Mouse (Mus musculus): Measurements from ENCODE around the gene Scamp1. TPM values are rescaled to one million over a fixed set of nuclear protein-coding genes. Genes with fewer than 3 reads are reported as not detected.

Gene Scamp1
- polyA plus RNA-seq, 1 experiment from 2014 or later: 219 TPM

DNA sequence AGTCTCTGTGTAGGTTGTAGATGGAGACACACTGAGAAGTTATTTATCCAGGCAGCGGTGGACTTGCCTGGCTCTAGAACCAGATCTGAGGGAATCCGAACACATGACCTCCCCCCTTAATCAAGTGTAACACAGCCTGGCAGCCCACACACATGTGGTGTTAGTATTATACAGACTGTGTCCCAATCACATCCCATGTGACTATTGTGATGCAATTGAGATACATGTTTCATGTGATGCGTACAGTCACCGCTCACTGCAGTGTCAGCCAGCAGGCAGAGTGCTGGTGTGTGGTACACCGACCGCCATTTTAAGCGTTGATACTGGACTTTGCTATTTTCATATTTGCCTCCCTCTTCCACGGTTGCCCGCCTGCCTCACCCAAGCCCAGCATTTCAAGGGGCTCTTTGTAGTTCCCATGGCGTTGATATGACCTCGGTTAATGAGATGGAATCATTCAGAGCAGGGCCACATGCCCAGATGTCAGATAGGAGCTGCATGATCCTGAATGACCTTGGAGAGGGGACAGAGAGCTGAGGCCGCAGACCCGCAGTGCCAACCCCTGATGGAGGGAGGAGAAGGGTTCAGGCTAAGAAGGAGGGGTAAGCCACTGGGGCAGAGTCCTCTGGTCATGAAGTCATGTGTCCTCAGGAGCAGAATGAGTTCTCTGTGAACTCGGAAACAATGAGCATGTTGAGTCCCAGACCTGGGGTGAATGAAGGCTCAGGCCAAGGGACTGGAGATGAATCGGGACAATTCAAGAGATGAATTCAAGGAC lies 112.9 kb downstream of the Scamp1 start:
- H3K4me3 ChIP-seq (ENCODE audit: low read depth, low read length): no peak overlapping the region
- H3K9me3 ChIP-seq (replicated peaks; ENCODE audit: control insufficient read depth, low read length, poor library complexity, severe bottlenecking): no peaks in the 10 kb centered on the region
- WGBS: 80% methylated on average over 15 of the region's 15 CpGs
- no peak overlapping the region for H3K27ac ChIP-seq (ENCODE audit: low read length)
- ATAC-seq: 0 out of 2 replicates have a peak, but pooled peaks have one; percentile 19
- H3K27me3 ChIP-seq (ENCODE audit: control insufficient read depth, insufficient read depth, low read depth, low read length): 0 out of 2 replicates have a peak, but pooled peaks cover 3% of the 10 kb centered on the region
- H3K4me2 ChIP-seq (ENCODE audit: low read length): no peak overlapping the region
- H3K36me3 ChIP-seq (ENCODE audit: control insufficient read depth, insufficient read depth, low read length): no peaks in the 10 kb centered on the region
- peaks cover 7% of the 10 kb centered on the region; the same call in 1 of the 2 replicates for H3K4me1 ChIP-seq (ENCODE audit: control insufficient read depth, insufficient read depth, low read length)
- no peak overlapping the region for H3K9ac ChIP-seq (ENCODE audit: low read depth, low read length)

- H3K4me1 ChIP-seq (ENCODE audit: control insufficient read depth, insufficient read depth, low read length): peaks cover 7% of the 10 kb centered on the region; the same call in 1 of the 2 replicates
- H3K9me3 ChIP-seq (replicated peaks; ENCODE audit: control insufficient read depth, low read length, poor library complexity, severe bottlenecking): no peaks in the 10 kb centered on the region
- H3K4me3 ChIP-seq (ENCODE audit: low read depth, low read length): no peak overlapping the region
- H3K9ac ChIP-seq (ENCODE audit: low read depth, low read length): no peak overlapping the region
- H3K27me3 ChIP-seq (ENCODE audit: control insufficient read depth, insufficient read depth, low read depth, low read length): 0 out of 2 replicates have a peak, but pooled peaks cover 3% of the 10 kb centered on the region
- H3K36me3 ChIP-seq (ENCODE audit: control insufficient read depth, insufficient read depth, low read length): no peaks in the 10 kb centered on the region
- H3K4me2 ChIP-seq (ENCODE audit: low read length): no peak overlapping the region
- ATAC-seq: no peak
- 36% methylated on average over 5 of the region's 5 CpGs for WGBS
- H3K27ac ChIP-seq (ENCODE audit: low read length): no peak overlapping the region
Observed at GRCm38 (mm10) chr13:94171612-94172011, 114.0 kb downstream of the Scamp1 start.

GRCm38 (mm10) chr13:94169325-94169916 lies 116.2 kb downstream of the Scamp1 start:
- 48% methylated on average over 6 of the region's 6 CpGs for WGBS
- H3K9ac ChIP-seq (ENCODE audit: low read depth, low read length): no peak overlapping the region
- no peak overlapping the region for H3K27ac ChIP-seq (ENCODE audit: low read length)
- H3K9me3 ChIP-seq (replicated peaks; ENCODE audit: control insufficient read depth, low read length, poor library complexity, severe bottlenecking): no peaks in the 10 kb centered on the region
- H3K36me3 ChIP-seq (ENCODE audit: control insufficient read depth, insufficient read depth, low read length): no peaks in the 10 kb centered on the region
- H3K4me1 ChIP-seq (ENCODE audit: control insufficient read depth, insufficient read depth, low read length): peaks cover 4% of the 10 kb centered on the region; the same call in 1 of the 2 replicates
- ATAC-seq: no peak
- 0 out of 2 replicates have a peak, but pooled peaks cover 3% of the 10 kb centered on the region for H3K27me3 ChIP-seq (ENCODE audit: control insufficient read depth, insufficient read depth, low read depth, low read length)
- no peak overlapping the region for H3K4me3 ChIP-seq (ENCODE audit: low read depth, low read length)
- no peak overlapping the region for H3K4me2 ChIP-seq (ENCODE audit: low read length)

GRCm38 (mm10) chr13:94168319-94168718 lies 117.3 kb downstream of the Scamp1 start:
- 0 out of 2 replicates have a peak, but pooled peaks cover 2% of the 10 kb centered on the region for H3K4me1 ChIP-seq (ENCODE audit: control insufficient read depth, insufficient read depth, low read length)
- H3K4me3 ChIP-seq (ENCODE audit: low read depth, low read length): no peak overlapping the region
- no peak for ATAC-seq
- WGBS: 87% methylated on average over 5 of the region's 5 CpGs
- H3K27ac ChIP-seq (ENCODE audit: low read length): no peak overlapping the region
- H3K36me3 ChIP-seq (ENCODE audit: control insufficient read depth, insufficient read depth, low read length): no peaks in the 10 kb centered on the region
- H3K27me3 ChIP-seq (ENCODE audit: control insufficient read depth, insufficient read depth, low read depth, low read length): 0 out of 2 replicates have a peak, but pooled peaks cover 3% of the 10 kb centered on the region
- no peak overlapping the region for H3K9ac ChIP-seq (ENCODE audit: low read depth, low read length)
- H3K9me3 ChIP-seq (replicated peaks; ENCODE audit: control insufficient read depth, low read length, poor library complexity, severe bottlenecking): no peaks in the 10 kb centered on the region
- no peak overlapping the region for H3K4me2 ChIP-seq (ENCODE audit: low read length)

DNA sequence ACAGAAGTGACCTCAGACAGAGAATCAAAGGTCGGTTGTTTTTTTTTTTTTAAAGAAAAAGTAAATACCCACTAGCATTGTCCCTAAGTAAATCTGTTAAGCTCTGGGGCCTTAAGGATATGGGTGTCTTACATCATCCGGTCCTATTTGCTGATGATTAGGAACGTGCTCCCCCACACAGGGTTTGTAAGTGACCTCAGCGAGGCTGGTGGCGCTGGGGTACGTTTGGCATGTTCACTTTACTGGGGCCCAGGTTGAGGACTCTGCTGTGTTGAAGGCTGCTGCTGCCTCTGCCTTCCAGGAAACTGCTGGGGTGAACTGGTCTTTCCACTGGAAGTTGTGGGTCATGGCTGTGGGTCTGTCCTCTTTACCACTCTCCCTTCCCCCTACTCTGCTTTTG lies 121.2 kb downstream of the Scamp1 start:
- H3K4me1 ChIP-seq (ENCODE audit: control insufficient read depth, insufficient read depth, low read length): no peaks in the 10 kb centered on the region
- no peak overlapping the region for H3K4me3 ChIP-seq (ENCODE audit: low read depth, low read length)
- no peaks in the 10 kb centered on the region for H3K27me3 ChIP-seq (ENCODE audit: control insufficient read depth, insufficient read depth, low read depth, low read length)
- H3K27ac ChIP-seq (ENCODE audit: low read length): no peak overlapping the region
- no peaks in the 10 kb centered on the region for H3K36me3 ChIP-seq (ENCODE audit: control insufficient read depth, insufficient read depth, low read length)
- WGBS: 84% methylated on average over 6 of the region's 6 CpGs
- no peak overlapping the region for H3K9ac ChIP-seq (ENCODE audit: low read depth, low read length)
- no peaks in the 10 kb centered on the region for H3K9me3 ChIP-seq (replicated peaks; ENCODE audit: control insufficient read depth, low read length, poor library complexity, severe bottlenecking)
- no peak overlapping the region for H3K4me2 ChIP-seq (ENCODE audit: low read length)
- no peak for ATAC-seq

DNA sequence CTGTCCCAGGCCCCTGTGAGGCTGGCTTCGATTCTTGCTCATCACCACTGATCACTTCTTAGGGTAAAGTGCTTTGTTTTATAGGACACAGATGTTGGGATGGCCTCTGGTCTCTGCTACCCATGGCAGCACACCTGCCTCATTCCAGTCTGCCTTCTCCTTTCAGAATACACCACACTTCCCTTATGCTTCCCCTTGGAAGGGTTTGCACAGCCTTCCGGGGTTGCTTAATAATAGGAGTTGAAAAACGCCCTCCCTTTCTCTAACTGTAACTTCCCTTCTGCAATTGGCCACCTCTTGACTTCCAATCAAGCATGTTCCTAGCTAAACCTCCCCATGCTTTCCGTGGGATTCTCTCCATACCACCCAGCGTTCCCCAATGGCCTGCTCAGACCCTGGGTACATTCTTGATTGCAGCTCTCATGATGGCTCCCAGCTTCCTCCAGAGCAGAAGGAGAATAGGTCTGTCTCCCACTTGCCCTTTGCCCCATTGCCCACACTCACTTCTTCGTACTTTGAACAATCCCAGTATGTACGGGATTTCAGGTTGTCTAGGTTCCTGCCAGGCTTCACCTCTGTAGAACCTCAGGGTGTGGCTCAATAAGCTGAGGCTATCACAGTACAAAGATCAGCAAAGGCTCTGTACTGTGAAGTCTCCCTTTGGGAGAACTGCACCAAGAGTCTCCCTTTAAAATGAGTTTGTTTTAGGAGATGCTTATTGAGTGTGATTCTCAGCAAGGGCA lies 126.0 kb downstream of the Scamp1 start:
- no peak overlapping the region for H3K4me3 ChIP-seq (ENCODE audit: low read depth, low read length)
- H3K4me1 ChIP-seq (ENCODE audit: control insufficient read depth, insufficient read depth, low read length): no peaks in the 10 kb centered on the region; the same call in 1 of the 2 replicates
- no peak for ATAC-seq
- no peak overlapping the region for H3K27ac ChIP-seq (ENCODE audit: low read length)
- no peaks in the 10 kb centered on the region for H3K27me3 ChIP-seq (ENCODE audit: control insufficient read depth, insufficient read depth, low read depth, low read length)
- H3K9me3 ChIP-seq (replicated peaks; ENCODE audit: control insufficient read depth, low read length, poor library complexity, severe bottlenecking): peaks cover 4% of the 10 kb centered on the region
- 85% methylated on average over 7 of the region's 7 CpGs for WGBS
- H3K36me3 ChIP-seq (ENCODE audit: control insufficient read depth, insufficient read depth, low read length): no peaks in the 10 kb centered on the region
- no peak overlapping the region for H3K4me2 ChIP-seq (ENCODE audit: low read length)
- no peak overlapping the region for H3K9ac ChIP-seq (ENCODE audit: low read depth, low read length)

- H3K27me3 ChIP-seq (ENCODE audit: control insufficient read depth, insufficient read depth, low read depth, low read length): no peaks in the 10 kb centered on the region
- H3K4me1 ChIP-seq (ENCODE audit: control insufficient read depth, insufficient read depth, low read length): no peaks in the 10 kb centered on the region; the same call in 1 of the 2 replicates
- H3K4me2 ChIP-seq (ENCODE audit: low read length): no peak overlapping the region
- no peak overlapping the region for H3K4me3 ChIP-seq (ENCODE audit: low read depth, low read length)
- peaks cover 4% of the 10 kb centered on the region for H3K9me3 ChIP-seq (replicated peaks; ENCODE audit: control insufficient read depth, low read length, poor library complexity, severe bottlenecking)
- 44% methylated on average over 6 of the region's 6 CpGs for WGBS
- no peaks in the 10 kb centered on the region for H3K36me3 ChIP-seq (ENCODE audit: control insufficient read depth, insufficient read depth, low read length)
- 0 out of 2 replicates have a peak, but pooled peaks have one; percentile 46 for ATAC-seq
- no peak overlapping the region for H3K27ac ChIP-seq (ENCODE audit: low read length)
- H3K9ac ChIP-seq (ENCODE audit: low read depth, low read length): no peak overlapping the region
Observed at GRCm38 (mm10) chr13:94158864-94159477, 126.7 kb downstream of the Scamp1 start.

GRCm38 (mm10) chr13:94155657-94156429 lies 129.8 kb downstream of the Scamp1 start:
- Histone ChIP-seq H3K36me3 (ENCODE audit: control insufficient read depth, insufficient read depth, low read length) (no peaks in the 10 kb centered on the region), H3K9me3 (replicated peaks; ENCODE audit: control insufficient read depth, low read length, poor library complexity, severe bottlenecking) (peaks cover 4% of the 10 kb centered on the region), H3K27me3 (ENCODE audit: control insufficient read depth, insufficient read depth, low read depth, low read length) (no peaks in the 10 kb centered on the region), H3K4me2 (ENCODE audit: low read length) (no peak overlapping the region), H3K9ac (ENCODE audit: low read depth, low read length) (no peak overlapping the region), H3K27ac (ENCODE audit: low read length) (no peak overlapping the region), H3K4me1 (ENCODE audit: control insufficient read depth, insufficient read depth, low read length) (no peaks in the 10 kb centered on the region; the same call in 1 of the 2 replicates), H3K4me3 (ENCODE audit: low read depth, low read length) (no peak overlapping the region)
- WGBS: 47% methylated on average over 9 of the region's 9 CpGs
- 0 out of 2 replicates have a peak, but pooled peaks have one; percentile 57 for ATAC-seq

Measured in midbrain, embryonic 16.5 days (tissue).